Mouse (Mus musculus) forelimb bud, embryonic 11.5 days (tissue): ENCODE results near the gene Gnaz.

Experiments used
- DNase-seq: peaks from one replicate; pipeline ENCODE4 v3.0.0-alpha.2; 2012; ENCODE audit warnings: low read depth, low spot score

The Gnaz gene

DNA sequence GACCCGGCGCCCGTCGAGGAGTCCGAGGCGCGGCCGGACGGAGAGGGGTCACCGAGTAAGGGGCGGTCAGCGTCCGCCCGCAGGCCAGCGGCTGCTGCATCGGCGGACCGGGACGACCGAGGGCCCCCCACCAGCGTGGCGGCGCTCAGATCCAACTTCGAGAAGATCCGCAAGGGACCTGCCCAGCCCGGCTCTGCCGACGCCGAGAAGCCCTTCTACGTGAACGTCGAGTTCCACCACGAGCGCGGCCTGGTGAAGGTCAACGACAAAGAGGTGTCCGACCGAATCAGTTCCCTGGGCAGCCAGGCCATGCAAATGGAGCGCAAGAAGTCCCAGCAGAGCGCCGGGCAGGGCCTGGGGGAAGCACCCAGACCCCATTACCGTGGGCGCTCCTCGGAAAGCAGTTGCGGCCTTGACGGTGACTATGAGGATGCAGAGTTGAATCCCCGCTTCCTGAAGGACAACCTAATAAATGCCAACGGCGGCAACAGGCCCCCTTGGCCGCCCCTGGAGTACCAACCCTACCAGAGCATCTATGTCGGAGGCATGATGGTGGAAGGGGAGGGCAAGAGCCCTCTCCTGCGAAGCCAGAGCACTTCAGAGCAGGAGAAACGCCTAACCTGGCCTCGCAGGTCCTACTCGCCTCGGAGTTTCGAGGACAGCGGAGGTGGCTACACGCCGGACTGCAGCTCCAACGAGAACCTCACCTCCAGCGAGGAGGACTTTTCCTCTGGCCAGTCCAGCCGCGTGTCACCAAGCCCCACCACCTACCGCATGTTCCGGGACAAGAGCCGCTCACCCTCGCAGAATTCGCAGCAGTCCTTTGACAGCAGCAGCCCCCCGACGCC, 94.6 kb downstream of the Gnaz start:
- DNase-seq = no peak

DNA sequence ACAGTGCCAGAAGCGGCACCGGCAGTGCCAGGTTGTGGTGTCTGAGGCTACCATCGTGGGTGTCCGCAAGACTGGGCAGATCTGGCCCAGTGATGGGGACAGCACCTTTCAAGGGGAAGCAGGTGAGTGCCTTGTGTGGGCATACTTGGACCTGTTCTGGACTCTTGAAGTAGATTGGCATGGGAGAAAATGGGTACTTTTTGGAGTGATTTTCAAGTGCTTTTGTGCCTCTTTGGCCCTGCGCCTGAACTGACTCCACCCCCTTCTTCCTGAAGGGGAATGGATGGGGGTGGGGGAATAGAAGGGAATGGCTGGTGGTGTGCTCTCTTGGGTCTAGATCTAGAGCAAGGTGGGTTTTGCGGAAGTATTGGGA, 95.2 kb downstream of the Gnaz start:
- no peak for DNase-seq

DNA sequence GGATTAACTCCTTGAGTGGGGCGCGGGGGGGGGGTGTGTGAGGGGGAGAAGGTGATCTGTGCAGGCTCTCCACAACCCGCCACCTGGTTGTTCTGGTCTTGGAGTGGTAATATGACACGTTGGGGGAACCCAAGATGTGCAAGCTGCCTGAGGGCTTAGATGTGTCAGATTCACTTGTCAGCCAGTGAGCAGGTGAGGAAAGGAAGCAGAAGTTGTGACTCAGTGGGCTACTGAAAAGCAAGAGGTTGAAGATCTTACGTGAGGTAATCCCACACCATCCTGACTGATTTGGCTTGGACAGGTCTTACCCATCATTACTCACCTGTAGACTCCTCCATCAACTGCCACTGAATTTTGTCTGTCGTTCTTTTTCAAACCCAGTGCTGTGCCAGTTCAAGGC, 95.6 kb downstream of the Gnaz start:
- DNase-seq = no peak

DNA sequence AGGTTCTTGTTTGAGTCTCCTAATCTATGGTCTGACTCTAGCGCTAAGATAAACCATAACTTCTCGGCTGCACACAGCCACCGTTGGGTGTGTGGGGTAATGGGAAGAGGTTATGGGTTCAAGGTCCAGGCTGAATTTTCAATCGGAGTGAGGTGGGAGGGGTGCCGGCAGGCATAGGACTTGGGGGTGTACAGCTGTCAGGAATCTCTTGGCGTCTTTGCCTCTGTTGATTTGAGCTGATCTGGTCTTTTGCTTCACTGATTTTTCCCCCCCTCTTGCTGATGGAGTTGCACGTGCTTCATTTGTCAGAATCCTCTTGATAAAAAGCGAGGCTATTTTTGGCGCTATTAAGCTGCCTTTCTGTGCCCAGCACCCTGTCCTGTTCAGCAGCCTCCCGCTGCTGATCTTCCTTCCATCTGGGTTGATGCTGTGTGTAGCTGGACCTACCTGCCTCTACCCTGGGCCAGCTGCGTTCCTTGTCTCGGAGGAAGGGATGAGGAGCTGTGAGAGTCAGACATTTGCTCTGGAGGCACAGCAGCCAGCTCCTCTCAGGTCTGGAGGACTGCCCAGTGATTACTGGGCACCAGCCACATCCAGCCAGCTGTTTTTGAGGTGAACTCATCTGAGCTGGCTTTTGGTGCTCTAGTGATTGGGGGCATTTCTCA, 96.5 kb downstream of the Gnaz start:
- DNase-seq = no peak

DNA sequence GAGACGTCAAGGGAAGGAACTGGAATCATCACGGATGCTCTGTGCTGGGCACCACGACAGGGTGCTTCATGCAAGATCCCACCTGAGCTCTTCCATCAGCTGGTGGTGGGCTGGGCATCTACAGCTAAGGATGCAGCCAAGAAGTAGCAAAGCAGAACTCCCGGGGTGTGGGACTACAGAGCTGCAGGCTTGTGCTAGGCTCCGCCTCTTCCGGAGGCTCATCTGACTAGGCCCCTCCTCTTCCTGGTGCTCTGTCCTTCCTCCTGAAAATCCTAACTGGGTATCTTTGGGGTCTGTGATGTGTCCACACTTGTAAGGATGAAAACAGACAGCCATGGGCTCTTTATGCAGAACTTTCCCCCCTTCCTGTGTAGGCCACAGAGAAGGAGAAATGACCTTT, 98.7 kb downstream of the Gnaz start:
- no peak for DNase-seq
